Mouse (Mus musculus): ENCODE data around the gene Cnr2. TPM values are rescaled to one million over a fixed set of nuclear protein-coding genes. Genes with fewer than 3 reads are reported as not detected.
A peak's percentile ranks its signal among the peaks of the same experiment; 100 is the strongest.

The Cnr2 gene
- total and polyA plus RNA-seq, 2 experiments: 2.1 to 3.0 TPM

- peak overlapping the region; percentile 95 for H3K4me3 ChIP-seq (ENCODE audit: insufficient read depth, low read depth, low read length)
- peaks cover 3% of the 10 kb centered on the region; the same call in 1 of the 2 replicates for H3K4me1 ChIP-seq (ENCODE audit: control insufficient read depth, insufficient read depth, low read length)
- H3K27me3 ChIP-seq (ENCODE audit: control insufficient read depth, insufficient read depth, low read length): no peaks in the 10 kb centered on the region
- peaks cover 7% of the 10 kb centered on the region; the same call in 1 of the 2 replicates for H3K36me3 ChIP-seq (ENCODE audit: control insufficient read depth, insufficient read depth, low read length)
- H3K79me2 ChIP-seq (ENCODE audit: control insufficient read depth, insufficient read depth, low read length): no peaks in the 10 kb centered on the region
- WGBS: 2% methylated on average over 26 of the region's 26 CpGs
- DNase-seq (ENCODE audit: extremely low read depth, low read depth, low spot score): peak; percentile 61
- TF ChIP-seq POLR2A (IDR thresholded peaks at IDR 0.05; ENCODE audit: extremely low read depth, insufficient read depth, low read length) (no peak), CTCF (IDR thresholded peaks at IDR 0.05; ENCODE audit: low read depth, low read length) (no peak)
- H3K27ac ChIP-seq (replicated peaks; ENCODE audit: insufficient read depth, low read depth, low read length): peak overlapping the region; percentile 16
- peak overlapping the region; percentile 89 for H3K9ac ChIP-seq (ENCODE audit: low read depth, low read length)
Observed at GRCm38 (mm10) chr4:135921257-135922120, 26.3 kb downstream of the Cnr2 start.

- DNase-seq (ENCODE audit: extremely low read depth, low read depth, low spot score): peak; percentile 53
- no peak overlapping the region for H3K9ac ChIP-seq (ENCODE audit: low read depth, low read length)
- H3K27ac ChIP-seq (replicated peaks; ENCODE audit: insufficient read depth, low read depth, low read length): no peak overlapping the region
- 38% methylated on average over 1 of the region's 1 CpGs for WGBS
- peaks cover 7% of the 10 kb centered on the region; the same call in 1 of the 2 replicates for H3K36me3 ChIP-seq (ENCODE audit: control insufficient read depth, insufficient read depth, low read length)
- H3K4me1 ChIP-seq (ENCODE audit: control insufficient read depth, insufficient read depth, low read length): peaks cover 3% of the 10 kb centered on the region; the same call in 1 of the 2 replicates
- no peaks in the 10 kb centered on the region for H3K27me3 ChIP-seq (ENCODE audit: control insufficient read depth, insufficient read depth, low read length)
- no peak overlapping the region for H3K4me3 ChIP-seq (ENCODE audit: insufficient read depth, low read depth, low read length)
- no peak for TF ChIP-seq CTCF (IDR thresholded peaks at IDR 0.05; ENCODE audit: low read depth, low read length)
- H3K79me2 ChIP-seq (ENCODE audit: control insufficient read depth, insufficient read depth, low read length): no peaks in the 10 kb centered on the region
Observed at GRCm38 (mm10) chr4:135922190-135922589, 27.0 kb downstream of the Cnr2 start.

GRCm38 (mm10) chr4:135924418-135924817, 29.2 kb downstream of the Cnr2 start:
- DNase-seq (ENCODE audit: extremely low read depth, low read depth, low spot score): peak; percentile 25
- H3K4me3 ChIP-seq (ENCODE audit: insufficient read depth, low read depth, low read length): no peak overlapping the region
- no peaks in the 10 kb centered on the region for H3K79me2 ChIP-seq (ENCODE audit: control insufficient read depth, insufficient read depth, low read length)
- no peak overlapping the region for H3K27ac ChIP-seq (replicated peaks; ENCODE audit: insufficient read depth, low read depth, low read length)
- no peak for TF ChIP-seq CTCF (IDR thresholded peaks at IDR 0.05; ENCODE audit: low read depth, low read length)
- TF ChIP-seq POLR2A (IDR thresholded peaks at IDR 0.05; ENCODE audit: extremely low read depth, insufficient read depth, low read length): no peak
- peaks cover 3% of the 10 kb centered on the region; the same call in 1 of the 2 replicates for H3K4me1 ChIP-seq (ENCODE audit: control insufficient read depth, insufficient read depth, low read length)
- no peak overlapping the region for H3K9ac ChIP-seq (ENCODE audit: low read depth, low read length)
- H3K27me3 ChIP-seq (ENCODE audit: control insufficient read depth, insufficient read depth, low read length): no peaks in the 10 kb centered on the region
- H3K36me3 ChIP-seq (ENCODE audit: control insufficient read depth, insufficient read depth, low read length): peaks cover 7% of the 10 kb centered on the region; the same call in 1 of the 2 replicates
- WGBS: 65% methylated on average over 2 of the region's 2 CpGs

- DNase-seq (ENCODE audit: extremely low read depth, low read depth, low spot score): no peak
- Histone ChIP-seq H3K27me3 (ENCODE audit: control insufficient read depth, insufficient read depth, low read length) (no peaks in the 10 kb centered on the region), H3K79me2 (ENCODE audit: control insufficient read depth, insufficient read depth, low read length) (no peaks in the 10 kb centered on the region), H3K36me3 (ENCODE audit: control insufficient read depth, insufficient read depth, low read length) (peaks cover 7% of the 10 kb centered on the region; the same call in 1 of the 2 replicates), H3K4me1 (ENCODE audit: control insufficient read depth, insufficient read depth, low read length) (peaks cover 3% of the 10 kb centered on the region; the same call in 1 of the 2 replicates), H3K4me3 (ENCODE audit: insufficient read depth, low read depth, low read length) (no peak overlapping the region), H3K27ac (replicated peaks; ENCODE audit: insufficient read depth, low read depth, low read length) (no peak overlapping the region), H3K9ac (ENCODE audit: low read depth, low read length) (no peak overlapping the region)
- 96% methylated on average over 5 of the region's 5 CpGs for WGBS
- TF ChIP-seq POLR2A (IDR thresholded peaks at IDR 0.05; ENCODE audit: extremely low read depth, insufficient read depth, low read length): no peak
- no peak for TF ChIP-seq CTCF (IDR thresholded peaks at IDR 0.05; ENCODE audit: low read depth, low read length)
Observed at GRCm38 (mm10) chr4:135925341-135925740, 30.1 kb downstream of the Cnr2 start.

GRCm38 (mm10) chr4:135926195-135926808, 31.1 kb downstream of the Cnr2 start:
- H3K4me1 ChIP-seq (ENCODE audit: control insufficient read depth, insufficient read depth, low read length): peaks cover 3% of the 10 kb centered on the region; the same call in 1 of the 2 replicates
- no peak overlapping the region for H3K4me3 ChIP-seq (ENCODE audit: insufficient read depth, low read depth, low read length)
- no peak for DNase-seq (ENCODE audit: extremely low read depth, low read depth, low spot score)
- peaks cover 7% of the 10 kb centered on the region; the same call in 1 of the 2 replicates for H3K36me3 ChIP-seq (ENCODE audit: control insufficient read depth, insufficient read depth, low read length)
- no peak overlapping the region for H3K27ac ChIP-seq (replicated peaks; ENCODE audit: insufficient read depth, low read depth, low read length)
- TF ChIP-seq CTCF (IDR thresholded peaks at IDR 0.05; ENCODE audit: low read depth, low read length) (no peak), POLR2A (IDR thresholded peaks at IDR 0.05; ENCODE audit: extremely low read depth, insufficient read depth, low read length) (no peak)
- no peaks in the 10 kb centered on the region for H3K79me2 ChIP-seq (ENCODE audit: control insufficient read depth, insufficient read depth, low read length)
- WGBS: 91% methylated on average over 10 of the region's 10 CpGs
- no peak overlapping the region for H3K9ac ChIP-seq (ENCODE audit: low read depth, low read length)
- no peaks in the 10 kb centered on the region for H3K27me3 ChIP-seq (ENCODE audit: control insufficient read depth, insufficient read depth, low read length)

Data from liver, adult 2 months (tissue).